Mouse (Mus musculus): ENCODE measurements around the gene Crhr1.
"Not testable (repeated sequence)": the region's sequence is repeated elsewhere in the genome, so short reads cannot be mapped to it uniquely, and the experiment has no call there.

The Crhr1 gene

DNA sequence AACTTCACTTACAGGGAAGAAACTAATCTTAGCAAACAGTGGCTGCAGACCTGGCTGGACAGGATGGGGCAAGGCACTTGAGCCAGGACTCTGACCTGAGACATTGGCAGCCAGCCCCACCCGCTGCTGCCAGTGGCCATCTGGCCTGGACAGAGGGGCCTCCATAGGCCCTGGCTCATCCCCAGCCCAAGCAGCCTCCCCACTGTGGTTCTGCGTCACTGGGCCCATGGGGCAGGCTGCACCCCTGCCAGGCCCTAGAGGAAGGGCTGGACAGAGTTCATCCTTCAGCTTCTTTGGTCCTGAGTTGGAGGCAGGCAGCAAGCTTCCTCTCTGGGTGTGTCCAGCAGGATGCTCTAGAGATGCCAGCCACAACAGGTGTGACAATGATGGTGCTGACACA is 57.4 kb downstream of the Crhr1 start:
- in situ Hi-C loops (cut with MboI, MseI): no loop called here

DNA sequence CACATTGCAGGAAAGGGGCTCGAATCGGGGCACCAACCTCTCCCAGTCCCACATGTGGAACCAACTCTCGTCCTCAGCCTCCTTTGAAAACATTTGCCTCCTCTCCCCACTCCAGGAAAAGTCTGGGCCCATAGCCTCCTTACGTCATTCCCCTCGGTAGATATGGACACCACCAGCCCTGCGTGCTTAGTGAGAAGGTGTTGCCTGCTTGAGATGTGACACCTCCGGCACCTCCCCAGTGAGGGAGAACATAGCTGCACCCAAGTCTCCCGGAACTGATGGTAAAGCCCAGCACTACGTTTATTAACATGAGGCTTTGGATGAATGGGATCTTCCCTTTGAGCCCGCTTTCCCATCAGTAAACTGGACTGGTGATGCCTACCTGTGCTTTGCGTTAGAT is 62.7 kb downstream of the Crhr1 start:
- in situ Hi-C loops (cut with MboI, MseI): no loop called here

DNA sequence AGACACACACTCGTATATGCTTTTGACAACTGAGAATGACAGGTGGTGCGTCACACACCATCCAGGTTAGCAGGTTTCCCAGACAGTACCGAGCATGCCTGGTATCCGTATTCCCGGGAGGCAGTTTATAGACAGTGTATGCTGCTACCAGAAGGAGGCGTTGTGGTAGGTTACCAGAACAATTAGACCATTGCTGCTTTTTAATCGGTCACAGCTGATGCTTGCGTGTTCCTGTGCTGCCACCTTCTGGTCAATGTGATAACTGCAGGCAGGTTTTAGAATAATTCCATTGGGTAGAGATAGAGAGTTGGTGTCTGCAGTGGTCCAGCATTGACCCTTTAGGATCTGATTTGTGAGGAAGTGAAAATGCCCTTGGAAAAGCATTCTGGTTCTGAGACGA is 63.1 kb downstream of the Crhr1 start:
- in situ Hi-C loops (cut with MboI, MseI): no loop called here

DNA sequence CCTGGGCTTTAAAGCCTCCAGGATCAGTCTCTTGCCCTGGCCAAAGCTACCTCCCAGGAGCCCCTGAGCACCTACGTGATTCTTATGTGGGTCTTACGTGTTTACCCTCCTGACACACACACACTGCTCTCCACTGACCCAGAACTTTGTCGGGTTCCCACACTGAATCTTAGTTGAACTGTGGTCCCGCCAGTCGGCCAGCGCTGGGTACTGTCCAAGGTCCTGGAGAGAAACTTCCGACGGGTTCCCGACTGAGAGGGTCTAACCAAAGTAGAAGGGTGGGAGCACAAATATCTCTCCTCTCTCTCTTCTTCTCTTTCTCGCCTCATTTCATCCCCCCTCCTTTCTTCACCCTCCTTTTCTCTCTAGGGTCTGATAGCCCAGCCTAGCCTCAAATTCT is 65.2 kb downstream of the Crhr1 start:
- in situ Hi-C loops (cut with MboI, MseI): no loop called here

DNA sequence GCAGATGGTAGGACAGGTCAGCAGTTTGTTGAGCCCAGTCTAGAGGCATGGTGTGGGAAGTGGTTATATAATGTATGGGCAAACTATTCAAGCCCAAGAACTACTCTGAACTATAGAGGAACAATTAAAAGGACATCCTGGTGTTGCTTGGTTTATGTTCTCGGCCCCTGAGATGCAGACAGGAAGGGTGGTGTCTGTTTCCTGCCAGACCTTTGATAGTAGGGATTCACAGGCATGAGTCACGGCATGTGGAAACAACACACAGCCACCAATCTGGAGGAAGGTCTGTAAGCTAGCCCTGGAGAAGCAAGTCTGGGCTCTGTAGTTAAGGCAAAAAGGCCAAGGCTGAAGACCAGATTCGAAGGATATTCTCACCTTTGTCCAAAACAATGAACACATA is 70.6 kb downstream of the Crhr1 start:
- in situ Hi-C loops (cut with MboI, MseI): no loop called here

DNA sequence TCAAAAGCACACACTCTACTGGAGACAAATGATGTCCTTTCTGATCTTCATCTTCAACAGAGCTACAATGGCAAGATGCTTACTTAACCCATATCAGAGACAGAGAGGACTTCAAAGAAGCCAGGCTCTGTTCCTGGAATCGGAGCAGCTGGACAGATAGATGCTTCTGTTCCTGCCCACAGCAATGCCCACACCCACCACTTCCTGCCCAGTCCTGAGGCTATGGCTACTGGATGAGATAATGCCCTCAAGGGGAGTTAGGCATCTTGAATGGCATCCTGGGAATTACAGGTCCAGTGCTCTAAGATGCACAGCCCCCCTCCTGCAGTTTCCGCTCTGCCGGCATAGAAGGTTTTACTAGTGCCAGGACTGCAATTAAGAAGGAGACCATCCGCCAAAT is 73.9 kb downstream of the Crhr1 start:
- in situ Hi-C loops (cut with MboI, MseI): no loop called here

DNA sequence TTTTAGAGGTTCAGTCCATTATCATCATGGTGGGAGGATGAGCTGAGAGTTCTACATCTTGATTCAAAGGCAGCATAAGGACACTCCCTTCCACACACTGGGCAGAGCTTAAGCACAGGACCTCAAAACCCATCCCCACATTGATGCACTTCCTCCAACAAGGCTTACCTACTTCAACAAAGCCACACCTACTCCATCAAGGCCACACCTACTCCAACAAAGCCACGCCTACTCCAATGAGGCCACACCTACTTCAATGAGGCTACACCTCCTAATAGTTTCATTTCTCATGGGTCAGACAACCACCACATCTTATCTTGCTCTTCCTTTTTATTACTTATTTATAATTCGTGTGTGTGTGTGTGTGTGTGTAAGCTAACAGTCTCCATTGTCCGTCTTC is 76.4 kb downstream of the Crhr1 start:
- in situ Hi-C loops (cut with MboI, MseI): no loop called here

DNA sequence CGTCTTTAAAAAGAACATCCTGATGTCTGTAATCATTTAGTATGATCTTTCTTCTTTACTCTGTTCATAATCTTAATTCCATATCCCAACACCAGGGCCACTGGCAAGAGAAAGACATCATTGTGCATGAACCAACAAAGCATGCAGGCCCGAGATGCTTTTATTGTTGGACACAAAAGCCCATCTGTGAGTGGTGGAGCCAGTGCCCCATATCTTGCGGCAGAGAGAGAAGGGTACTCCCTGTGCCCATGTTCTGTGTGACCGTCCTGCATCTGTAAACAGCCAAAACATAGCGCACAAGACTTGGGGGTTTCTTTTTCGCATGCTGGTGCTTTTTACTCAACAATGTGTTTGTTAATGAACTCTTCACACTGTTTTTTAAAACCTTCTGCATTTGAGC is 78.6 kb downstream of the Crhr1 start:
- in situ Hi-C loops (cut with MboI, MseI): no loop called here

DNA sequence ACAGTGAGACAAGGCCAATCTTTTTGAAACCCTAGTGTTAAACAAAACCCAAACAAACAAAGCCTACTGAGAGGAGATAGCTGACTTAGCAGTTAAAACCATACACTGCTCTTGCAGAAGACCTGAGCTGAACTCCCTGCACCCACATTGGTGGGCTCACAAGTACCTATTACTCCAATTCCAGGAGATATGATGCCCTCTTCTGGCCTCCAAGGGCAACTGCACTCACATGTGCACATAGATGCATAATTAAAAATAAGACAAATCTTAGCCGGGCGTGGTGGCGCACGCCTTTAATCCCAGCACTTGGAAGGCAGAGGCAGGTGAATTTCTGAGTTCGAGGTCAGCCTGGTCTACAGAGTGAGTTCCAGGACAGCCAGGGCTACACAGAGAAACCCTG is 81.5 kb downstream of the Crhr1 start:
- in situ Hi-C loops (cut with MboI, MseI): not testable (repeated sequence)

DNA sequence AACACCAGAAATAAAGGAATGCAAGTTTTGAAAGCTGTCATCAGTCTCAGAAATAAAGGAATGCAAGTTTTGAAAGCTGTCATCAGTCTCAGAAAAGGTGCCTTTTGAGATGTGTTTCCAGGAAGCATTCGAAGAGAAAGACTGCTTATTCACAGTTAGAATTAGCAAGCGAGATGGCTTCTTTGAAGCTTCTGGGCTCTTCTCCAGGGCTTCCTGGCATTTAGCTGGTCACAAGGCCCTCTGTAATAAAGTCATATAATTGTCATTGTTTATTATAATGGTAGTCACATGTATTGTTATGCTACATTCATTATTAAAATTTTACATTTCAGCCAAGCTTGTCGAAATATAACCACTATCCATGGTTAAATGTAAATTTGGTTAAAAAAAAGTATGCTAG is 85.4 kb downstream of the Crhr1 start:
- in situ Hi-C loops (cut with MboI, MseI): no loop called here

DNA sequence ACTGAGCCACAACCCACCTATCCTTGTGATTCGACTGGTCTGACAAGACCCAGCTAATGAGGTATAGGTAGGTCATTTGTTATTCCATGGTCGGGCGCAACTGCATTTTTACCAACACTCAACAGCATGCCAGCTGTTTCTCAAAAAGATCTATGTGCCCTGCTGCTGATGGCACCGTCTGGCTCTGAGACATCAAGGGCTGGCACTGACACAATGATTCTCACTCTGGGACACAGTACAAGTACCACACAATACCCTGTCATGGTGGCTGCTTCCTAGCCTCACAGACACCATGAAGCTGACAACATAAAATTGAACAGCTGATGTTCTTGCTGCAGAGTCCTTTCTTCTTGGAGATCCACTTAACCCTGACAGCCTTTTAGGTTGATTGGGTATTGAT is 87.6 kb downstream of the Crhr1 start:
- in situ Hi-C loops (cut with MboI, MseI): no loop called here

DNA sequence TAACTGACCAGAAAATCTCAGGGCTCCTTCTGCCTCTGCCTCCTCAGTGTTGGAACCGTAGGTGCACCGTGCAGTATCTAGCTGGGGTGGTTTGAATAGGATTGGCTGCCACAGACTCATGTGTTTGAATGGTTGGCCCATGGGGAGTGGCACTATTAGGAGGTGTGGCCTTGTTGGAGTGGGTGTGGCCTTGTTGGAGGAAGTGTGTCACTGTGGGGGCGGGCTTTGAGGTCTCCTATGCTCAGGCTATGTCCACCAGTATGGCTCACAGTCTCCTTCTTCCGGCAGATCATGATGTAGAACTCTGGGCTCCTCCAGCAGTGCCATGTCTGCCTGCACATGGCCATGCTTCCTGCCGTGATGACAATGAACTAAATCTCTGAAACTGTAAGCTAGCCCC is 89.1 kb downstream of the Crhr1 start:
- in situ Hi-C loops (cut with MboI, MseI): no loop called here

DNA sequence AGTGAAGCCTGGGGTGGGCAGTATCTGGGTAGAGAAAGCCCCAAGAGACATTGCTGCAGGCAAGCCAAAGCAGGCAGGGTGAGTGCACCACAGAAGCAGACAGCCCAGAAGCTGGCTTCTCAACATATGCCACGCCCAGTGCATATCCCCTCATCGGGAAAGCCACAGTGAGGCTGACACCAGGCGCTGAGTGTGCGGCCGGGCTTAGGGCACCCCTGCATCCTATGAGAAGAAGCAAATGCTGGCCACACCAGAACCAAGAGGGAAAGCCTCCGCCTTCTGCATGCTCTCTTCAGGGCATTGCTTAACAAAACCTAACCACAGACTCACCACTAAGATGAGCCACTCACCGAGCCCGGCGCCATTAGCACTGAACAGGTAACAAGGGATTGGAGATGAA is 90.6 kb downstream of the Crhr1 start:
- in situ Hi-C loops (cut with MboI, MseI): no loop called here
